Mouse (Mus musculus) liver, embryonic 12.5 days (tissue): Measurements from ENCODE around the gene Focad. TPM values are rescaled to one million over a fixed set of nuclear protein-coding genes. Genes with fewer than 3 reads are reported as not detected.

Experiments
- ATAC-seq: fragments of 200-750 bp; cut with Nextera tagmentation; 2 replicates; pipeline ENCODE4 v1.8.0; 2017; ENCODE audit warnings: moderate number of reproducible peaks, mild to moderate bottlenecking, moderate library complexity
- H3K27ac ChIP-seq: fragments of 300-500 bp; sonication (generic); 2 replicates; pipeline ENCODE4 v1.5.1; 2016; ENCODE audit warnings: mild to moderate bottlenecking
- H3K27me3 ChIP-seq: fragments of 300-500 bp; sonication (generic); replicated peaks from 2 replicates; pipeline ENCODE4 v1.6.1; 2016; ENCODE audit warnings: mild to moderate bottlenecking, moderate library complexity
- H3K36me3 ChIP-seq: fragments of 300-500 bp; sonication (generic); 2 replicates; pipeline ENCODE4 v1.6.1; 2016; ENCODE audit warnings: mild to moderate bottlenecking, moderate library complexity
- H3K4me1 ChIP-seq: fragments of 300-500 bp; sonication (generic); 2 replicates; pipeline ENCODE4 v1.6.1; 2016
- H3K4me2 ChIP-seq: fragments of 300-500 bp; sonication (generic); 2 replicates; pipeline ENCODE4 v1.6.1; 2016; ENCODE audit warnings: mild to moderate bottlenecking, moderate library complexity
- H3K4me3 ChIP-seq: fragments of 300-500 bp; sonication (generic); 2 replicates; pipeline ENCODE4 v1.5.1; 2016; ENCODE audit warnings: mild to moderate bottlenecking, moderate library complexity
- H3K9ac ChIP-seq: fragments of 300-500 bp; sonication (generic); 2 replicates; pipeline ENCODE4 v1.6.1; 2016; ENCODE audit warnings: mild to moderate bottlenecking, moderate library complexity
- H3K9me3 ChIP-seq: fragments of 300-500 bp; sonication (generic); replicated peaks from 2 replicates; pipeline ENCODE4 v1.6.1; 2016; ENCODE audit warnings: mild to moderate bottlenecking, moderate library complexity
- WGBS: fragments of 180-500 bp; shearing (Covaris S2); methylation state at CpG from one replicate; pipeline ENCODE4 v1.1.7; 2016; ENCODE audit not compliant: insufficient replicate concordance; 5-methylcytosine and 5-hydroxymethylcytosine counted together
- polyA plus RNA-seq: library from polyadenylated mRNA; unstranded; fragments of >200 nt; fragmentation: Nextera tagmentation; extraction: Ambion mirVana; gene quantifications from 2 replicates; pipeline ENCODE4 v1.2.1, GENCODE M21; 2016

The Focad gene
- polyA plus RNA-seq, 1 experiment from 2014 or later = 13.5 TPM

- Histone ChIP-seq H3K4me1 (no peaks in the 10 kb centered on the region), H3K4me2 (no peak overlapping the region), H3K27me3 (no peaks in the 10 kb centered on the region), H3K9me3 (no peaks in the 10 kb centered on the region), H3K4me3 (no peak overlapping the region), H3K27ac (no peak overlapping the region), H3K36me3 (no peaks in the 10 kb centered on the region), H3K9ac (no peak overlapping the region)
- 69% methylated on average over 2 of the region's 2 CpGs for WGBS
- no peak for ATAC-seq
Observed at GRCm38 (mm10) chr4:88218797-88219196, 124.4 kb downstream of the Focad start.

- Histone ChIP-seq H3K4me2 (no peak overlapping the region), H3K27me3 (no peaks in the 10 kb centered on the region), H3K9ac (no peak overlapping the region), H3K9me3 (no peaks in the 10 kb centered on the region), H3K27ac (no peak overlapping the region), H3K36me3 (no peaks in the 10 kb centered on the region), H3K4me1 (no peaks in the 10 kb centered on the region), H3K4me3 (no peak overlapping the region)
- WGBS = 80% methylated on average over 3 of the region's 3 CpGs
- ATAC-seq = no peak
Observed at GRCm38 (mm10) chr4:88231375-88231774, 136.9 kb downstream of the Focad start.

- H3K9me3 ChIP-seq = no peaks in the 10 kb centered on the region
- no peaks in the 10 kb centered on the region for H3K36me3 ChIP-seq
- 76% methylated on average over 6 of the region's 6 CpGs for WGBS
- no peaks in the 10 kb centered on the region for H3K27me3 ChIP-seq
- H3K4me3 ChIP-seq = no peak overlapping the region
- H3K4me1 ChIP-seq = no peaks in the 10 kb centered on the region
- no peak overlapping the region for H3K9ac ChIP-seq
- no peak overlapping the region for H3K27ac ChIP-seq
- H3K4me2 ChIP-seq = no peak overlapping the region
- no peak for ATAC-seq
Observed at GRCm38 (mm10) chr4:88235941-88236340, 141.5 kb downstream of the Focad start.

- H3K9ac ChIP-seq = no peak overlapping the region
- H3K27me3 ChIP-seq = no peaks in the 10 kb centered on the region
- H3K36me3 ChIP-seq = no peaks in the 10 kb centered on the region
- 74% methylated on average over 12 of the region's 12 CpGs for WGBS
- no peak for ATAC-seq
- no peaks in the 10 kb centered on the region for H3K9me3 ChIP-seq
- H3K4me2 ChIP-seq = no peak overlapping the region
- H3K27ac ChIP-seq = no peak overlapping the region
- H3K4me3 ChIP-seq = no peak overlapping the region
- no peaks in the 10 kb centered on the region for H3K4me1 ChIP-seq
Observed at GRCm38 (mm10) chr4:88236926-88237756, 142.7 kb downstream of the Focad start.

- H3K27me3 ChIP-seq = no peaks in the 10 kb centered on the region
- 81% methylated on average over 7 of the region's 7 CpGs for WGBS
- H3K4me2 ChIP-seq = no peak overlapping the region
- no peak overlapping the region for H3K4me3 ChIP-seq
- no peak for ATAC-seq
- no peaks in the 10 kb centered on the region for H3K4me1 ChIP-seq
- H3K9me3 ChIP-seq = no peaks in the 10 kb centered on the region
- no peak overlapping the region for H3K27ac ChIP-seq
- H3K36me3 ChIP-seq = no peaks in the 10 kb centered on the region
- no peak overlapping the region for H3K9ac ChIP-seq
Observed at GRCm38 (mm10) chr4:88238351-88238750, 143.9 kb downstream of the Focad start.

- H3K36me3 ChIP-seq = no peaks in the 10 kb centered on the region
- no peaks in the 10 kb centered on the region for H3K27me3 ChIP-seq
- no peak overlapping the region for H3K9ac ChIP-seq
- no peak overlapping the region for H3K4me3 ChIP-seq
- no peak for ATAC-seq
- H3K27ac ChIP-seq = no peak overlapping the region
- H3K4me1 ChIP-seq = no peaks in the 10 kb centered on the region
- H3K4me2 ChIP-seq = no peak overlapping the region
- 86% methylated on average over 2 of the region's 2 CpGs for WGBS
- no peaks in the 10 kb centered on the region for H3K9me3 ChIP-seq
Observed at GRCm38 (mm10) chr4:88243834-88244233, 149.4 kb downstream of the Focad start.

GRCm38 (mm10) chr4:88245494-88245893 is 151.1 kb downstream of the Focad start:
- no peak overlapping the region for H3K4me3 ChIP-seq

GRCm38 (mm10) chr4:88261349-88261748 is 166.9 kb downstream of the Focad start:
- no peaks in the 10 kb centered on the region for H3K4me1 ChIP-seq
- no peaks in the 10 kb centered on the region for H3K9me3 ChIP-seq
- ATAC-seq = no peak
- no peaks in the 10 kb centered on the region for H3K27me3 ChIP-seq
- H3K36me3 ChIP-seq = no peaks in the 10 kb centered on the region
- no peak overlapping the region for H3K4me3 ChIP-seq
- H3K4me2 ChIP-seq = no peak overlapping the region
- H3K27ac ChIP-seq = no peak overlapping the region
- no peak overlapping the region for H3K9ac ChIP-seq
- 63% methylated on average over 5 of the region's 5 CpGs for WGBS

More at GRCm38 (mm10) chr4:88245494-88245893, 151.1 kb downstream of the Focad start:
- no peaks in the 10 kb centered on the region for H3K9me3 ChIP-seq
- no peak overlapping the region for H3K4me2 ChIP-seq
- H3K9ac ChIP-seq = no peak overlapping the region
- WGBS = 68% methylated on average over 4 of the region's 4 CpGs
- no peaks in the 10 kb centered on the region for H3K4me1 ChIP-seq
- H3K36me3 ChIP-seq = no peaks in the 10 kb centered on the region
- no peak overlapping the region for H3K27ac ChIP-seq
- no peaks in the 10 kb centered on the region for H3K27me3 ChIP-seq
- ATAC-seq = no peak

GRCm38 (mm10) chr4:88264536-88264935 is 170.1 kb downstream of the Focad start:
- H3K4me1 ChIP-seq = no peaks in the 10 kb centered on the region
- H3K36me3 ChIP-seq = no peaks in the 10 kb centered on the region
- ATAC-seq = no peak
- H3K27me3 ChIP-seq = no peaks in the 10 kb centered on the region
- no peaks in the 10 kb centered on the region for H3K9me3 ChIP-seq
- H3K4me3 ChIP-seq = no peak overlapping the region
- WGBS = 81% methylated on average over 1 of the region's 1 CpGs
- H3K9ac ChIP-seq = no peak overlapping the region
- H3K27ac ChIP-seq = no peak overlapping the region
- no peak overlapping the region for H3K4me2 ChIP-seq

GRCm38 (mm10) chr4:88270408-88271067 is 176.1 kb downstream of the Focad start:
- H3K27me3 ChIP-seq = no peaks in the 10 kb centered on the region
- ATAC-seq = no peak
- no peak overlapping the region for H3K9ac ChIP-seq
- no peaks in the 10 kb centered on the region for H3K9me3 ChIP-seq
- H3K4me1 ChIP-seq = no peaks in the 10 kb centered on the region
- H3K36me3 ChIP-seq = no peaks in the 10 kb centered on the region
- WGBS = 68% methylated on average over 7 of the region's 7 CpGs
- no peak overlapping the region for H3K27ac ChIP-seq
- no peak overlapping the region for H3K4me2 ChIP-seq
- no peak overlapping the region for H3K4me3 ChIP-seq

- Histone ChIP-seq H3K27me3 (no peaks in the 10 kb centered on the region), H3K9ac (no peak overlapping the region), H3K4me3 (no peak overlapping the region), H3K27ac (no peak overlapping the region), H3K4me1 (peaks cover 5% of the 10 kb centered on the region; the same call in 1 of the 2 replicates), H3K9me3 (no peaks in the 10 kb centered on the region), H3K4me2 (no peak overlapping the region), H3K36me3 (no peaks in the 10 kb centered on the region)
- WGBS = 63% methylated on average over 6 of the region's 6 CpGs
- ATAC-seq = no peak
Observed at GRCm38 (mm10) chr4:88275571-88276041, 181.2 kb downstream of the Focad start.

- Histone ChIP-seq H3K27ac (no peak overlapping the region), H3K9ac (no peak overlapping the region), H3K36me3 (no peaks in the 10 kb centered on the region), H3K4me3 (no peak overlapping the region), H3K27me3 (no peaks in the 10 kb centered on the region), H3K4me1 (peaks cover 5% of the 10 kb centered on the region; the same call in 1 of the 2 replicates), H3K4me2 (no peak overlapping the region), H3K9me3 (no peaks in the 10 kb centered on the region)
- 76% methylated on average over 4 of the region's 4 CpGs for WGBS
- 0 out of 2 replicates have a peak, but pooled peaks have one; percentile 27 for ATAC-seq
Observed at GRCm38 (mm10) chr4:88276058-88276734, 181.8 kb downstream of the Focad start.
